Mouse (Mus musculus): ENCODE measurements at regions not wholly inside any gene's neighbourhood (a gene's known extent, or its start where the extent isn't known, plus 50 kb on each side); places are given as distances from the start of the nearest gene placed in this dataset.

DNA sequence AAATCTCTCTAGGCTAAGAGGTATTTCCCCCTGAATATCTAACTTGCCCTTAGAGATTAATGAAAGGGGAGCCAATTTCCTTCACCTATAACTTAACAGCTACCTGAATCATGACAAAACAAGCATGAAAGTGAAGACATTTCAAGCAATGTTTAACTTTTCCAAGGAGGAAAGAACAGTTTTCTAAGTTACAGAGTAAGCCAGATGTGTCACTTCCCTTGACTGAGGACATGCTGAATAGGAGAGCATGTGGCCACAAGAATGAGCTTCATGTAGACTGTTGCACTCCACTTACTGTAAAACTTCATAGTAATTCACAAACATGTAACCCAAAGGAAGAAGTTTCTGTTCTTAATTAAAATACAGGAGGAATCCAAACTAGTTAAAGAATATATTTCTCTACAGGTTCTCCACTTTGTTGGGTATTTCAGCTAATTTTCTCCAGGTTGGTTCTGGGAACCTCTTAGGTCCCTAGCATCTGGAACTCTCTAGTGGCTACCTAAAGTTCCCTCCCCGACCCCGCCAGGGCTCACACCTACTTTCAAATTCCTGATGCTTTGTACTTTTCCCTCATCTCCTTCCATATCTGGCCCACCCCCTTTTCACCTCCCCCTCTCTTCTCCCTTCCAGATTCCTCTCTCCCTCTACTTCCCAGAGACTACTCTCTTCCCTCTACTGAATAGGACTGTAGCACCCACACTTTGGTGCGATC is 142.0 kb upstream of the Tyrp1 start:
- ATAC-seq (replicated peaks; ENCODE audit: low read depth, poor library complexity, severe bottlenecking): no peak

GRCm38 (mm10) chr4:80712698-80713097 is 121.2 kb upstream of the Tyrp1 start:
- ATAC-seq (replicated peaks; ENCODE audit: low read depth, poor library complexity, severe bottlenecking): peak; percentile 93

GRCm38 (mm10) chr4:80744975-80745734 is 88.8 kb upstream of the Tyrp1 start:
- no peak for ATAC-seq (replicated peaks; ENCODE audit: low read depth, poor library complexity, severe bottlenecking)

- no peak for ATAC-seq (replicated peaks; ENCODE audit: low read depth, poor library complexity, severe bottlenecking)
Measured at GRCm38 (mm10) chr4:80752259-80752658, 81.7 kb upstream of the Tyrp1 start.

DNA sequence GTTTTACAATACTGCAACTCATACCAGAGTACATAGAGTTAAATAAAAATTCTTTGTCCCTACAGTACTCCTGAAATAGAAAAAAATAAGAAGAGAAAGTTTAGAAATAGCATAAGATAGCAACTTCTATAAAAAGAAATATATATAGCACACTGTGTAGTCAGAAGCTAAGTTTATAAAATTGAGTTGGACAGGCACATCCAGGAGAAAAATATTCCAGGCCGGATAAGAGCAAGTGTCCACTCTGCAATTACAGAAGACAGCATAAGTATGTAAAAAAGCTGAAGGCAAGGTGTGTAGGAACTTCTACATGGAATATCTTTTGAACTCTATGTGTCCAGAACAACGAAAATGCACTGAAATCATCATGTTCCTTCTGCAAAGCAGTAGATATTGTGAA is 77.8 kb upstream of the Tyrp1 start:
- no peak for ATAC-seq (replicated peaks; ENCODE audit: low read depth, poor library complexity, severe bottlenecking)

DNA sequence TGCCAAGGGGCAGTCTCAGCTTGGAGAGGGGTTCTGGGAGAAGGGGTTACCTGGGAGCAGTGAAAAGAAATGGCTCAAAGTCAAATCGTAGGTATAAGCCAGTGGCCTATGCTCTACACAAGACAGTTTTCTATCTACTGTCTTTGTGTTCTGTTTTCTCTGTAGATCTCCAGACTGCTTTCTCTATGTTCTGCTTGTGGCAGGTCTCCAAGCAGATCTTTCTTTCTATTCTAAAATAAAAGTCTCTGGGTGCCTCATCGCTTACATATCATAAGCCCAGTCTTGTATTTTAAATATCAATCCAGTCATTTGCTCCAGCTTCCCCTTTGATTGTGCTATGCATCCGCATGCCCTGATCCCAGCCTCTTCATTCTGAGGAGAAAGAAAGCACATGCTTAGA is 69.9 kb upstream of the Tyrp1 start:
- ATAC-seq (replicated peaks; ENCODE audit: low read depth, poor library complexity, severe bottlenecking): no peak

GRCm38 (mm10) chr4:80765781-80766180 is 68.1 kb upstream of the Tyrp1 start:
- ATAC-seq (replicated peaks; ENCODE audit: low read depth, poor library complexity, severe bottlenecking): 0 out of 2 replicates have a peak, but pooled peaks have one; percentile 36

DNA sequence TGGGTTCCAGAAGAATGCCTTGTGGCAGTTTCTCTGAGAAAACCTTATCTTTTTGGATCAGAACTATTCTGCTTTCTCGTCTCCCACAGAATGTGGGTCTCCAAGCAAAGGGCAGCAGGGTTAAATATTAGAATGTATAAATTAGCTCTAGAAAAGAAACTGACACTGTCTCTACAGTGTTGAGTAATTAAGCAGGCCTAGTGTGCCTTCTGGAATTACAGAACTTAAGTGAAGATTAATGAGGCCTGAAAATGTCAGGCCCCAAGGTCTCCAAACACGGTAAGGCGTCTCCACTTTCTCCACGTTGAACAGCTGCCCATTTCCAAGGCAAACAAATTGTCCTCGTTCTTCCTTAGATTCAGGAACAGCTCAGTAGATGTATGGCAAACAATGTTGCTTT is 66.5 kb upstream of the Tyrp1 start:
- no peak for ATAC-seq (replicated peaks; ENCODE audit: low read depth, poor library complexity, severe bottlenecking)

Data from common myeloid progenitor, adult 5-6 weeks (primary cell).